21 mouse cellular contexts compared by ENCODE assay signal in the genomic region with DNA sequence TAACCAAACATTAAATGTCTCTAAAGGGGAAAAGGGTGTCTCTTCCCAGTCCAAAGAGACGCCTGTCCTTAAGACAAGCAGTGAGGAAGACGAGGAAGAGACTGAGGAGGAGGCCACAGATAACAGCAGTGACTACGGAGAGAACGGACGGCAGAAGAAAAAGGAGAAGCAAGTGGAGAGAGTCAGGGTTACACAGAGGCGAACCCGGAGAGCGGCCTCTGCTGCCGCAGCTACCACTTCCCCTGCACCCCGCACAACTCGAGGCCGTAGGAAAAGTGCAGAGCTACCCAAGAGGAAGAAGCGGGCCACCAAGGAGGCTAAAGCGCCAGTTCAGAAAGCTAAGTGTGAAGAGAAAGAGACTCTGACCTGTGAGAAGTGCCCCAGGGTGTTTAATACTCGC. TPM values are rescaled to one million over a fixed set of nuclear protein-coding genes. Genes with fewer than 3 reads are reported as not detected.
DNase-seq lines count a peak whose midpoint lies in the region; ATAC-seq lines count a peak whose summit lies in the region.
"Had no signal": no experiment of that assay in that cellular context is flagged by ENCODE, and none has a peak within 500 bp of the region (broad histone marks: within the 10 kb centered on the region; RNA-seq: fewer than 3 reads in every experiment).

No protein-coding gene starts in this region.

- no peaks in the 10 kb centered on the region for H3K27me3 ChIP-seq in liver, embryonic 16.5 days (ENCODE audit: control insufficient read depth, insufficient read depth, low read depth, low read length)
- H3K27me3 ChIP-seq: embryonic facial prominence, embryonic 13.5 days; intestine, embryonic 15.5 days; limb, embryonic 13.5 days; lung, embryonic 15.5 days had no signal

- WGBS in liver, embryonic 16.5 days (ENCODE audit: insufficient replicate concordance) = 39% methylated on average over 15 of the region's 15 CpGs

- no peak overlapping the region for H3K4me3 ChIP-seq in liver, embryonic 16.5 days (ENCODE audit: low read depth, low read length)
- H3K4me3 ChIP-seq: embryonic facial prominence, embryonic 13.5 days; heart, embryonic 10.5 days; intestine, embryonic 15.5 days; limb, embryonic 13.5 days; lung, embryonic 15.5 days had no signal

- H3K27ac ChIP-seq in liver, embryonic 16.5 days (ENCODE audit: low read length) = peak overlapping the region; percentile 19; the same call in 1 of the 2 replicates
- H3K27ac ChIP-seq: embryonic facial prominence, embryonic 13.5 days; heart, embryonic 10.5 days; hindbrain, embryonic 14.5 days; intestine, embryonic 15.5 days; limb, embryonic 13.5 days; lung, embryonic 15.5 days had no signal

- H3K9ac ChIP-seq in liver, embryonic 16.5 days (ENCODE audit: low read depth, low read length) = no peak overlapping the region
- H3K9ac ChIP-seq: embryonic facial prominence, embryonic 13.5 days; hindbrain, embryonic 14.5 days; intestine, embryonic 15.5 days; limb, embryonic 13.5 days; lung, embryonic 15.5 days had no signal

- peaks cover 14% of the 10 kb centered on the region for H3K36me3 ChIP-seq in liver, embryonic 16.5 days (ENCODE audit: control insufficient read depth, insufficient read depth)

- peak; percentile 75 for ATAC-seq in hematopoietic stem cell, adult 5-6 weeks (replicated peaks in 1 of 2; ENCODE audit: insufficient read depth in 1 of 2, low FRiP score in 2 of 2, low TSS enrichment in 1 of 2, low read depth in 1 of 2, poor library complexity in 2 of 2, severe bottlenecking in 2 of 2)
- ATAC-seq in liver, embryonic 16.5 days (ENCODE audit: low read depth) = no peak
- ATAC-seq in neutrophil, adult 5-6 weeks (ENCODE audit: extremely low read depth, insufficient number of reproducible peaks, low FRiP score, poor library complexity, severe bottlenecking) = peak; percentile 49; the same call in 1 of the 2 replicates
- ATAC-seq: CD4-positive, CD25-positive, alpha-beta regulatory T cell, adult 4 months; forebrain, embryonic 14.5 days; intestine, embryonic 15.5 days; midbrain, embryonic 16.5 days had no signal

- peak; percentile 44 for DNase-seq in layer of hippocampus, adult 9-11 months
- no peak for DNase-seq in layer of hippocampus, adult 18-20 months (ENCODE audit: low spot score in 2 of 2)
- no peak for DNase-seq in kidney, postnatal 14 days
- DNase-seq in heart, postnatal 36 days = no peak
- DNase-seq in MN1 (ENCODE audit: low spot score) = no peak
- DNase-seq: cerebellum, adult 9-10 months; gastrocnemius, postnatal 25 days; heart, postnatal 10 days; thymus, postnatal 25 days had no signal

- H3K4me2 ChIP-seq in liver, embryonic 16.5 days (ENCODE audit: low read depth, low read length) = no peak overlapping the region
- H3K4me2 ChIP-seq: embryonic facial prominence, embryonic 13.5 days; hindbrain, embryonic 14.5 days; intestine, embryonic 15.5 days; limb, embryonic 13.5 days; lung, embryonic 15.5 days had no signal

- intact Hi-C loops in heart, postnatal 36 days (cut with DNase I) = loop anchor here (2.0 to 5.0 kb wide), 2 partner anchors 37 to 217 kb away; a partner anchor contains a TSS

- H3K9me3 ChIP-seq in liver, embryonic 16.5 days (replicated peaks; ENCODE audit: control insufficient read depth, low read length) = no peaks in the 10 kb centered on the region
- H3K9me3 ChIP-seq: embryonic facial prominence, embryonic 13.5 days; heart, embryonic 10.5 days; intestine, embryonic 15.5 days; lung, embryonic 15.5 days had no signal

- peaks cover 3% of the 10 kb centered on the region for H3K4me1 ChIP-seq in liver, embryonic 16.5 days (ENCODE audit: control insufficient read depth, low read depth, low read length)
- H3K4me1 ChIP-seq: embryonic facial prominence, embryonic 13.5 days; heart, embryonic 10.5 days had no signal

RNA-seq across cellular contexts. Expression of a gene that starts 26.2 kb away (rescaled TPM):
- total RNA-seq in layer of hippocampus, adult 18-20 months (2021) = 1 to 10 TPM; 1.4 to 1.5 TPM
- 1.6 and 1.7 TPM in 2 replicates for total RNA-seq in hematopoietic stem cell, adult 5-6 weeks (2017)
- polyA plus RNA-seq in liver, embryonic 16.5 days (2015; fragmentation: Nextera tagmentation; extraction: Ambion mirVana) = 0.30 and 0.33 TPM in 2 replicates
- total RNA-seq in neutrophil, adult 5-6 weeks (2017) = 8.0 and 8.5 TPM in 2 replicates
- under 1 TPM; 0.22 to 0.46 TPM for total RNA-seq in heart, postnatal 36 days (2021)

RNA-seq across cellular contexts. Expression of a gene that starts 37.1 kb away (rescaled TPM):
- 10 to 100 TPM; 45.1 to 50.3 TPM for total RNA-seq in layer of hippocampus, adult 18-20 months (2021)
- 21.9 and 26.4 TPM in 2 replicates for total RNA-seq in hematopoietic stem cell, adult 5-6 weeks (2017)
- polyA plus RNA-seq in liver, embryonic 16.5 days (2015; fragmentation: Nextera tagmentation; extraction: Ambion mirVana) = 5.8 and 5.9 TPM in 2 replicates
- total RNA-seq in neutrophil, adult 5-6 weeks (2017) = 66.5 and 67.5 TPM in 2 replicates
- total RNA-seq in heart, postnatal 36 days (2021) = 10 to 100 TPM; 50.7 to 50.8 TPM
